Mouse (Mus musculus): Measurements from ENCODE around the gene Wdfy1. TPM values are rescaled to one million over a fixed set of nuclear protein-coding genes. Genes with fewer than 3 reads are reported as not detected.
A peak's percentile ranks its signal among the peaks of the same experiment; 100 is the strongest.

The Wdfy1 gene
- polyA plus RNA-seq, 1 experiment from 2014 or later, result 42.6 TPM

GRCm38 (mm10) chr1:79757161-79757560 is 18.8 kb downstream of the Wdfy1 start:
- WGBS, result 63% methylated on average over 7 of the region's 7 CpGs
- Histone ChIP-seq H3K27me3 (replicated peaks; ENCODE audit: control insufficient read depth, insufficient read depth, low read length) (no peaks in the 10 kb centered on the region), H3K9me3 (ENCODE audit: control insufficient read depth, low read length) (no peaks in the 10 kb centered on the region), H3K4me1 (ENCODE audit: control insufficient read depth, insufficient read depth, low read length) (peaks cover 6% of the 10 kb centered on the region; the same call in 1 of the 2 replicates), H3K36me3 (ENCODE audit: control insufficient read depth, insufficient read depth, low read length) (no peaks in the 10 kb centered on the region), H3K9ac (ENCODE audit: low read depth, low read length) (no peak overlapping the region), H3K4me3 (ENCODE audit: low read depth, low read length) (no peak overlapping the region), H3K27ac (replicated peaks; ENCODE audit: low read depth, low read length) (no peak overlapping the region), H3K4me2 (ENCODE audit: low read depth, low read length) (no peak overlapping the region)
- DNase-seq (ENCODE audit: low spot score) (no peak), ATAC-seq (ENCODE audit: low read depth) (no peak)

- WGBS, result 88% methylated on average over 5 of the region's 5 CpGs
- no peak overlapping the region for H3K27ac ChIP-seq (replicated peaks; ENCODE audit: low read depth, low read length)
Observed at GRCm38 (mm10) chr1:79756417-79756816, 19.5 kb downstream of the Wdfy1 start.

GRCm38 (mm10) chr1:79755376-79755775 is 20.6 kb downstream of the Wdfy1 start:
- no peak for DNase-seq (ENCODE audit: low spot score)
- ATAC-seq (ENCODE audit: low read depth), result no peak
- WGBS, result 25% methylated on average over 2 of the region's 2 CpGs

More at GRCm38 (mm10) chr1:79756417-79756816, 19.5 kb downstream of the Wdfy1 start:
- Histone ChIP-seq H3K9ac (ENCODE audit: low read depth, low read length) (no peak overlapping the region), H3K4me2 (ENCODE audit: low read depth, low read length) (no peak overlapping the region), H3K4me1 (ENCODE audit: control insufficient read depth, insufficient read depth, low read length) (peaks cover 8% of the 10 kb centered on the region; the same call in 1 of the 2 replicates), H3K27me3 (replicated peaks; ENCODE audit: control insufficient read depth, insufficient read depth, low read length) (no peaks in the 10 kb centered on the region), H3K4me3 (ENCODE audit: low read depth, low read length) (no peak overlapping the region), H3K9me3 (ENCODE audit: control insufficient read depth, low read length) (no peaks in the 10 kb centered on the region), H3K36me3 (ENCODE audit: control insufficient read depth, insufficient read depth, low read length) (no peaks in the 10 kb centered on the region)
- DNase-seq (ENCODE audit: low spot score) (no peak), ATAC-seq (ENCODE audit: low read depth) (no peak)

GRCm38 (mm10) chr1:79754936-79755335 is 21.0 kb downstream of the Wdfy1 start:
- Histone ChIP-seq H3K4me3 (ENCODE audit: low read depth, low read length) (no peak overlapping the region), H3K4me2 (ENCODE audit: low read depth, low read length) (no peak overlapping the region), H3K36me3 (ENCODE audit: control insufficient read depth, insufficient read depth, low read length) (no peaks in the 10 kb centered on the region), H3K9ac (ENCODE audit: low read depth, low read length) (no peak overlapping the region), H3K27me3 (replicated peaks; ENCODE audit: control insufficient read depth, insufficient read depth, low read length) (no peaks in the 10 kb centered on the region), H3K9me3 (ENCODE audit: control insufficient read depth, low read length) (peaks cover 9% of the 10 kb centered on the region; the same call in 1 of the 2 replicates), H3K27ac (replicated peaks; ENCODE audit: low read depth, low read length) (no peak overlapping the region), H3K4me1 (ENCODE audit: control insufficient read depth, insufficient read depth, low read length) (peaks cover 2% of the 10 kb centered on the region; the same call in 1 of the 2 replicates)
- ATAC-seq (ENCODE audit: low read depth) (no peak), DNase-seq (ENCODE audit: low spot score) (no peak)
- WGBS, result 83% methylated on average over 3 of the region's 3 CpGs

More at GRCm38 (mm10) chr1:79755376-79755775, 20.6 kb downstream of the Wdfy1 start:
- peaks cover 7% of the 10 kb centered on the region; the same call in 1 of the 2 replicates for H3K9me3 ChIP-seq (ENCODE audit: control insufficient read depth, low read length)
- H3K9ac ChIP-seq (ENCODE audit: low read depth, low read length), result no peak overlapping the region
- no peak overlapping the region for H3K4me3 ChIP-seq (ENCODE audit: low read depth, low read length)
- peaks cover 2% of the 10 kb centered on the region; the same call in 1 of the 2 replicates for H3K4me1 ChIP-seq (ENCODE audit: control insufficient read depth, insufficient read depth, low read length)
- no peak overlapping the region for H3K4me2 ChIP-seq (ENCODE audit: low read depth, low read length)
- no peak overlapping the region for H3K27ac ChIP-seq (replicated peaks; ENCODE audit: low read depth, low read length)
- H3K27me3 ChIP-seq (replicated peaks; ENCODE audit: control insufficient read depth, insufficient read depth, low read length), result no peaks in the 10 kb centered on the region
- H3K36me3 ChIP-seq (ENCODE audit: control insufficient read depth, insufficient read depth, low read length), result no peaks in the 10 kb centered on the region

- Histone ChIP-seq H3K9me3 (ENCODE audit: control insufficient read depth, low read length) (peaks cover 9% of the 10 kb centered on the region; the same call in 1 of the 2 replicates), H3K9ac (ENCODE audit: low read depth, low read length) (no peak overlapping the region), H3K27me3 (replicated peaks; ENCODE audit: control insufficient read depth, insufficient read depth, low read length) (no peaks in the 10 kb centered on the region), H3K27ac (replicated peaks; ENCODE audit: low read depth, low read length) (no peak overlapping the region), H3K4me2 (ENCODE audit: low read depth, low read length) (no peak overlapping the region), H3K4me1 (ENCODE audit: control insufficient read depth, insufficient read depth, low read length) (peaks cover 2% of the 10 kb centered on the region; the same call in 1 of the 2 replicates), H3K36me3 (ENCODE audit: control insufficient read depth, insufficient read depth, low read length) (no peaks in the 10 kb centered on the region), H3K4me3 (ENCODE audit: low read depth, low read length) (no peak overlapping the region)
- DNase-seq (ENCODE audit: low spot score) (no peak), ATAC-seq (ENCODE audit: low read depth) (no peak)
- WGBS, result 88% methylated on average over 3 of the region's 3 CpGs
Observed at GRCm38 (mm10) chr1:79753456-79753855, 22.5 kb downstream of the Wdfy1 start.

- no peak overlapping the region for H3K4me2 ChIP-seq (ENCODE audit: low read depth, low read length)
- WGBS, result 77% methylated on average over 4 of the region's 4 CpGs
- no peaks in the 10 kb centered on the region for H3K27me3 ChIP-seq (replicated peaks; ENCODE audit: control insufficient read depth, insufficient read depth, low read length)
- no peak overlapping the region for H3K9ac ChIP-seq (ENCODE audit: low read depth, low read length)
- H3K36me3 ChIP-seq (ENCODE audit: control insufficient read depth, insufficient read depth, low read length), result no peaks in the 10 kb centered on the region
- peaks cover 9% of the 10 kb centered on the region; the same call in 1 of the 2 replicates for H3K9me3 ChIP-seq (ENCODE audit: control insufficient read depth, low read length)
- H3K4me3 ChIP-seq (ENCODE audit: low read depth, low read length), result no peak overlapping the region
- no peak overlapping the region for H3K27ac ChIP-seq (replicated peaks; ENCODE audit: low read depth, low read length)
- DNase-seq (ENCODE audit: low spot score), result no peak
- H3K4me1 ChIP-seq (ENCODE audit: control insufficient read depth, insufficient read depth, low read length), result peaks cover 2% of the 10 kb centered on the region; the same call in 1 of the 2 replicates
- ATAC-seq (ENCODE audit: low read depth), result no peak
Observed at GRCm38 (mm10) chr1:79752714-79753340, 23.1 kb downstream of the Wdfy1 start.

- H3K4me3 ChIP-seq (ENCODE audit: low read depth, low read length), result no peak overlapping the region
- WGBS, result 82% methylated on average over 7 of the region's 7 CpGs
- H3K27ac ChIP-seq (replicated peaks; ENCODE audit: low read depth, low read length), result no peak overlapping the region
- H3K4me1 ChIP-seq (ENCODE audit: control insufficient read depth, insufficient read depth, low read length), result peaks cover 2% of the 10 kb centered on the region; the same call in 1 of the 2 replicates
- H3K9me3 ChIP-seq (ENCODE audit: control insufficient read depth, low read length), result peaks cover 9% of the 10 kb centered on the region; the same call in 1 of the 2 replicates
- H3K27me3 ChIP-seq (replicated peaks; ENCODE audit: control insufficient read depth, insufficient read depth, low read length), result no peaks in the 10 kb centered on the region
- no peaks in the 10 kb centered on the region for H3K36me3 ChIP-seq (ENCODE audit: control insufficient read depth, insufficient read depth, low read length)
- no peak overlapping the region for H3K4me2 ChIP-seq (ENCODE audit: low read depth, low read length)
- DNase-seq (ENCODE audit: low spot score), result no peak
- H3K9ac ChIP-seq (ENCODE audit: low read depth, low read length), result no peak overlapping the region
- ATAC-seq (ENCODE audit: low read depth), result no peak
Observed at GRCm38 (mm10) chr1:79752015-79752695, 23.8 kb downstream of the Wdfy1 start.

- Histone ChIP-seq H3K36me3 (ENCODE audit: control insufficient read depth, insufficient read depth, low read length) (no peaks in the 10 kb centered on the region), H3K9ac (ENCODE audit: low read depth, low read length) (no peak overlapping the region), H3K4me2 (ENCODE audit: low read depth, low read length) (no peak overlapping the region), H3K4me1 (ENCODE audit: control insufficient read depth, insufficient read depth, low read length) (peaks cover 2% of the 10 kb centered on the region; the same call in 1 of the 2 replicates), H3K9me3 (ENCODE audit: control insufficient read depth, low read length) (peaks cover 9% of the 10 kb centered on the region; the same call in 1 of the 2 replicates), H3K27ac (replicated peaks; ENCODE audit: low read depth, low read length) (no peak overlapping the region), H3K27me3 (replicated peaks; ENCODE audit: control insufficient read depth, insufficient read depth, low read length) (no peaks in the 10 kb centered on the region), H3K4me3 (ENCODE audit: low read depth, low read length) (no peak overlapping the region)
- ATAC-seq (ENCODE audit: low read depth) (no peak), DNase-seq (ENCODE audit: low spot score) (peak; percentile 38)
- 65% methylated on average over 5 of the region's 5 CpGs for WGBS
Observed at GRCm38 (mm10) chr1:79751186-79751585, 24.8 kb downstream of the Wdfy1 start.

Data from embryonic facial prominence, embryonic 14.5 days (tissue).